Mouse (Mus musculus) erythroblast, adult 5-6 weeks (primary cell): ENCODE data around the gene Padi4. TPM values are rescaled to one million over a fixed set of nuclear protein-coding genes. Genes with fewer than 3 reads are reported as not detected.
A peak's percentile ranks its signal among the peaks of the same experiment; 100 is the strongest.

Source experiments
- ATAC-seq: replicated peaks from 2 replicates; pipeline ENCODE4 v1.8.0; 2016; ENCODE audit warnings: moderate number of reproducible peaks, mild to moderate bottlenecking, moderate TSS enrichment, inconsistent platforms; ENCODE audit not compliant: poor library complexity, low FRiP score, severe bottlenecking
- total RNA-seq, 2 experiments: library from RNA; stranded (forward) in 1 of 2; stranded (reverse) in 1 of 2; fragments of 150-400 nt in 1 of 2; fragments of 200-764, 138-1000 nt in 1 of 2; gene quantifications; 2 replicates each; pipeline versions ENCODE4 v1.2.3 to v1.2.4; 2015 to 2017; ENCODE audit warnings: low replicate concordance in 2 of 2

The Padi4 gene
- total RNA-seq, 2 experiments from 2014 or later, result 13.5 to 18.6 TPM

- no peak for ATAC-seq
Observed at GRCm38 (mm10) chr4:140708297-140708927, 65.6 kb downstream of the Padi4 start.

- ATAC-seq, result no peak
Observed at GRCm38 (mm10) chr4:140707615-140708014, 66.4 kb downstream of the Padi4 start.

- ATAC-seq, result no peak
Observed at GRCm38 (mm10) chr4:140704166-140704565, 69.9 kb downstream of the Padi4 start.

GRCm38 (mm10) chr4:140703636-140704035 is 70.4 kb downstream of the Padi4 start:
- ATAC-seq, result no peak

GRCm38 (mm10) chr4:140702611-140703327 is 71.3 kb downstream of the Padi4 start:
- ATAC-seq, result peak; percentile 51

- no peak for ATAC-seq
Observed at GRCm38 (mm10) chr4:140701716-140702561, 72.1 kb downstream of the Padi4 start.

- peak; percentile 63 for ATAC-seq
Observed at GRCm38 (mm10) chr4:140701049-140701715, 72.9 kb downstream of the Padi4 start.

GRCm38 (mm10) chr4:140700269-140701018 is 73.6 kb downstream of the Padi4 start, which contains the start of gene Rcc2:
Rcc2 (plus strand) TSS chr4:140700541.
- no peak for ATAC-seq

GRCm38 (mm10) chr4:140699441-140700127 is 74.5 kb downstream of the Padi4 start:
- peak; percentile 73 for ATAC-seq

Other genes starting within 250 kb of the Padi4 start
- gene Arhgef10l, start 108.2 kb downstream of the Padi4 start, total RNA-seq (2015; ENCODE audit: low replicate concordance), result 1.5 and 7.3 TPM in 2 replicates
- 2.6 and 4.5 TPM in 2 replicates for gene Arhgef10l, start 108.2 kb downstream of the Padi4 start, total RNA-seq (2017; ENCODE audit: low replicate concordance)
- gene Rcc2, start 73.7 kb downstream of the Padi4 start, total RNA-seq (2015; ENCODE audit: low replicate concordance), result 10.6 and 17.8 TPM in 2 replicates
- 21.0 and 24.1 TPM in 2 replicates for gene Rcc2, start 73.7 kb downstream of the Padi4 start, total RNA-seq (2017; ENCODE audit: low replicate concordance)
- not detected in 2 replicates for gene Padi6, start 31.6 kb downstream of the Padi4 start, total RNA-seq (2015; ENCODE audit: low replicate concordance)
- gene Padi6, start 31.6 kb downstream of the Padi4 start, total RNA-seq (2017; ENCODE audit: low replicate concordance), result not detected in 2 replicates
- not detected in 2 replicates for gene Padi3, start 36.4 kb upstream of the Padi4 start, total RNA-seq (2015; ENCODE audit: low replicate concordance)
- gene Padi3, start 36.4 kb upstream of the Padi4 start, total RNA-seq (2017; ENCODE audit: low replicate concordance), result not detected in 2 replicates
- gene Padi1, start 71.5 kb upstream of the Padi4 start, total RNA-seq (2015; ENCODE audit: low replicate concordance), result not detected in 2 replicates
- not detected in 2 replicates for gene Padi1, start 71.5 kb upstream of the Padi4 start, total RNA-seq (2017; ENCODE audit: low replicate concordance)
- gene Padi2, start 132.1 kb upstream of the Padi4 start, total RNA-seq (2015; ENCODE audit: low replicate concordance), result 5.4 and 7.1 TPM in 2 replicates
- 5.0 and 5.1 TPM in 2 replicates for gene Padi2, start 132.1 kb upstream of the Padi4 start, total RNA-seq (2017; ENCODE audit: low replicate concordance)
- 46.7 and 50.4 TPM in 2 replicates for gene Sdhb, start 187.0 kb upstream of the Padi4 start, total RNA-seq (2015; ENCODE audit: low replicate concordance)
- gene Sdhb, start 187.0 kb upstream of the Padi4 start, total RNA-seq (2017; ENCODE audit: low replicate concordance), result 20.5 and 34.4 TPM in 2 replicates
- 6.7 and 10.0 TPM in 2 replicates for gene Atp13a2, start 212.6 kb upstream of the Padi4 start, total RNA-seq (2015; ENCODE audit: low replicate concordance)
- gene Atp13a2, start 212.6 kb upstream of the Padi4 start, total RNA-seq (2017; ENCODE audit: low replicate concordance), result 4.9 and 5.9 TPM in 2 replicates
- not detected in 2 replicates for gene Mfap2, start 236.2 kb upstream of the Padi4 start, total RNA-seq (2015; ENCODE audit: low replicate concordance)
- not detected in 2 replicates for gene Mfap2, start 236.2 kb upstream of the Padi4 start, total RNA-seq (2017; ENCODE audit: low replicate concordance)